Mouse (Mus musculus): ENCODE data around the gene Ldb2. TPM values are rescaled to one million over a fixed set of nuclear protein-coding genes. Genes with fewer than 3 reads are reported as not detected.

Ldb2 gene
- polyA plus RNA-seq, 1 experiment from 2014 or later = 49.5 TPM

DNA sequence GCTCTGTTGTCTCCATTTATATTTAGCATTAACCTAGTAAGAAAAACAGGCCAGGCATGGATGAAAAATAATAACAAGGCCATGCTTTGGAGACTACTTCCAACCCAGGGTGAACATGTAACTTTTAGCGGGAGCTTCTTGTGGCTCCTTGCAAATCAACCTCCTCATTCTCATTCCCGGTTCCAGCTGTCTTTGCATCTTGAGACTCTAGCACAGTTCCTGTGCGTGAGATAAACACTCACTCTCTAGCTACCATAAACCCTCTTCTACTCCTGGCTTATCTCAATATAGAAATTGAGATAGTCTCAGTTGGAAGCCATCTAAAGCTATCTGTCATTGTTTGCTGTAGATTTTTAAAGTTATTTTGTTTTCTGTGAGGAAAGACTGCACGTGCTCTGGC is 20.1 kb downstream of the Ldb2 start:
- WGBS = 73% methylated on average over 4 of the region's 4 CpGs
- no peak overlapping the region for H3K4me2 ChIP-seq (ENCODE audit: low read depth, low read length)
- H3K4me1 ChIP-seq (replicated peaks; ENCODE audit: control insufficient read depth, insufficient read depth, low read length) = no peaks in the 10 kb centered on the region
- no peak overlapping the region for H3K9ac ChIP-seq (ENCODE audit: low read length)
- H3K27ac ChIP-seq (ENCODE audit: low read length) = no peak overlapping the region
- H3K27me3 ChIP-seq (ENCODE audit: control insufficient read depth, insufficient read depth, low read depth, low read length) = no peaks in the 10 kb centered on the region
- no peak for ATAC-seq (ENCODE audit: low read depth)
- no peaks in the 10 kb centered on the region for H3K9me3 ChIP-seq (ENCODE audit: control insufficient read depth, low read length)
- no peak overlapping the region for H3K4me3 ChIP-seq (ENCODE audit: low read length)
- no peaks in the 10 kb centered on the region for H3K36me3 ChIP-seq (ENCODE audit: control insufficient read depth, insufficient read depth, low read length)

DNA sequence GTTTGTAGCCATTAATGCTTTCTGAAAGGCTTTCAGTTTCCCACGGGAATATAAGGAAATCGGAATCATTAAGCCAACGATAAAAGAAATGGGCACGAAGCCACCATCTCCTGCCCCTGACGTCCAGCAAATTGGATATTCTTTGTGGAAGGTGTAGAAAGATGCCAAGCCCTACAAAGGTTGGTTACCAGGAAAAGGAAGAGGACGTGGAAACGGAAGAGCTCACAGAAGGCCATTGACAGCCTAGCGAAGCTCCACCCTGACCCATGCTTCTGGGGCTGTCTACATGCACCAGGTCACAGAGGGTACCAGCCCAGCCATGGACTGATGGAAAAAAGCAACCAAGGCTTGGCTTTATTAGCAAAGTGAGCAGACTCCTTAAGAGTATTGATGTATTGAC is 31.0 kb downstream of the Ldb2 start:
- ATAC-seq (ENCODE audit: low read depth) = no peak
- no peak overlapping the region for H3K4me3 ChIP-seq (ENCODE audit: low read length)
- H3K4me1 ChIP-seq (replicated peaks; ENCODE audit: control insufficient read depth, insufficient read depth, low read length) = no peaks in the 10 kb centered on the region
- H3K9ac ChIP-seq (ENCODE audit: low read length) = no peak overlapping the region
- H3K9me3 ChIP-seq (ENCODE audit: control insufficient read depth, low read length) = no peaks in the 10 kb centered on the region
- H3K27me3 ChIP-seq (ENCODE audit: control insufficient read depth, insufficient read depth, low read depth, low read length) = no peaks in the 10 kb centered on the region
- WGBS = 76% methylated on average over 8 of the region's 8 CpGs
- no peak overlapping the region for H3K27ac ChIP-seq (ENCODE audit: low read length)
- H3K4me2 ChIP-seq (ENCODE audit: low read depth, low read length) = no peak overlapping the region
- no peaks in the 10 kb centered on the region for H3K36me3 ChIP-seq (ENCODE audit: control insufficient read depth, insufficient read depth, low read length)

DNA sequence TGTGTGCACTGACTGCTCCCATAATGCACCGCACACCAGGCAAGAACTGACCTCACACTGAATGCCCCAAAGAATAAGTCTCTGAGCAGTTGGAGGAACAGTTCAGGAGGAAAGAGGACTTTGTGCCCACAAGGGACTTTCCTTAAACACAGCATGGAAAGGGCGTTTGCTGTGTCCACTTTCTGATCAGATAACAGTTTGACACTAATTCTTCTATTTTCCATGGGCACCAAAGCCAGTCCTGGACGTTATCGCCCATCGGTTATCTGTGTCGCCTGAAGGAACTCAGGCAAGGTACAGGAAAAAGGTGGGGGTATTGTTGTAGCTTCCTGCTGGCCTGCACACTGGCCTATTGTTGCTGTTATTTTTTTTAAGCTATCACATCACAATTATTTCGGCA is 34.6 kb downstream of the Ldb2 start:
- peak overlapping the region; percentile 68 for H3K27ac ChIP-seq (ENCODE audit: low read length)
- peak; percentile 85 for ATAC-seq (ENCODE audit: low read depth)
- no peaks in the 10 kb centered on the region for H3K4me1 ChIP-seq (replicated peaks; ENCODE audit: control insufficient read depth, insufficient read depth, low read length)
- 66% methylated on average over 7 of the region's 7 CpGs for WGBS
- no peak overlapping the region for H3K4me2 ChIP-seq (ENCODE audit: low read depth, low read length)
- no peak overlapping the region for H3K4me3 ChIP-seq (ENCODE audit: low read length)
- no peaks in the 10 kb centered on the region for H3K36me3 ChIP-seq (ENCODE audit: control insufficient read depth, insufficient read depth, low read length)
- H3K9me3 ChIP-seq (ENCODE audit: control insufficient read depth, low read length) = no peaks in the 10 kb centered on the region
- no peak overlapping the region for H3K9ac ChIP-seq (ENCODE audit: low read length)
- no peaks in the 10 kb centered on the region for H3K27me3 ChIP-seq (ENCODE audit: control insufficient read depth, insufficient read depth, low read depth, low read length)

DNA sequence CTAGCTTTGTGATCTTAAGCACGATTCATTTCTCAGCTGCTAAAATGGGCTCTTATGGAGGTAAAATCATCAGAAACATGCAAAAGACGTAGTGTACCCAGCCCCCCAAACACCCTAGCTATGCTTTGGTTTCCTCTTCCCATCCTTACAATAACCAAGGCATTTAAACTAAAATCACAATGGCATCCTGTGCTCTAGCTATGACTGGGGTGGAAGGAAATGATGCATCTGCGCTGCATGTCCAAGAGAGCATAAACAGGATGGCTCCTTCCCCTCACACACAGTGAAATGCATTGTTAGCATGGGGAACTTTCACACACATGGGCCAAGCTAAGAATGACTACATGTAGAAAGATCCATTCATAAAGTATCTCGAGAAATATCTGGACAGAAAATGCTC is 40.3 kb downstream of the Ldb2 start:
- ATAC-seq (ENCODE audit: low read depth) = peak; percentile 80
- Histone ChIP-seq H3K27ac (ENCODE audit: low read length) (peak overlapping the region; percentile 55; the same call in 1 of the 2 replicates), H3K36me3 (ENCODE audit: control insufficient read depth, insufficient read depth, low read length) (no peaks in the 10 kb centered on the region), H3K4me1 (replicated peaks; ENCODE audit: control insufficient read depth, insufficient read depth, low read length) (no peaks in the 10 kb centered on the region), H3K9ac (ENCODE audit: low read length) (no peak overlapping the region), H3K4me3 (ENCODE audit: low read length) (no peak overlapping the region), H3K4me2 (ENCODE audit: low read depth, low read length) (no peak overlapping the region), H3K9me3 (ENCODE audit: control insufficient read depth, low read length) (no peaks in the 10 kb centered on the region), H3K27me3 (ENCODE audit: control insufficient read depth, insufficient read depth, low read depth, low read length) (no peaks in the 10 kb centered on the region)
- 55% methylated on average over 4 of the region's 4 CpGs for WGBS

DNA sequence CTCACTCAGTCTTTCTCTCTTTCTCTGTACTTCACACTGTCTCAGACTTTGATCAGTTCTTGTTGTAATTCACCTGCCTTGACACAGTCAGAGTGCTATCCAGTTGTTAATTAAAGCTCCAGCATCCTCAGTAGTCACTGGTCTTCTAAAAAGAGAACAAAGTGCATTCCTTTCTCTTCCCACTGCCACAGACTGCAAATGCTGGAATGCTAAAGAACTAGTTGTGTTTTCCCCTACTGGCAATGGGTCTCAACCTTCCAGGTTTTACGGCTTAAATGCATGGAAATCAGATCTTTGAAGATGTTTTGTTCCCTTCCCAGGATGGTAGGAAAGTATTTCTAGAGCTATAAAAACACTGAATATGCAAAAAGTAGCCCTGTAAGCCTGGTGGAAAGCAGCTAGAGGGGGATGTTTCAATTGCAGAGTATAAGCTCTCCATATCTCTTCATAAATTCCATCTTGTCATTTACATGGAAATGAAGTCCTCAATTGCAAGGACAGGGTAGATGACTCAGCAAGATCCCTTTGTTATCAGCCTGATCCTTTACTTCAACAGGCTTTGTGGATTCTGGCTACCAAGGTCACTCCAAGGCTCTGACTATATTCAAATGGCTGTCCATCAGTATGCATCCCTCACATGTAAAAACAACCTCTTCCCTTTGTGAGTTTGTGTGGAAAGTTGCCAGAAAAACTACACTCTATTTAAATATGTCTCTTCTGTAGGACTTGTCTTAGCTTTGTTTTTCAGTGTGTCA is 45.1 kb downstream of the Ldb2 start:
- Histone ChIP-seq H3K9ac (ENCODE audit: low read length) (no peak overlapping the region), H3K27ac (ENCODE audit: low read length) (no peak overlapping the region), H3K4me1 (replicated peaks; ENCODE audit: control insufficient read depth, insufficient read depth, low read length) (no peaks in the 10 kb centered on the region), H3K4me2 (ENCODE audit: low read depth, low read length) (no peak overlapping the region), H3K36me3 (ENCODE audit: control insufficient read depth, insufficient read depth, low read length) (no peaks in the 10 kb centered on the region), H3K4me3 (ENCODE audit: low read length) (no peak overlapping the region), H3K27me3 (ENCODE audit: control insufficient read depth, insufficient read depth, low read depth, low read length) (no peaks in the 10 kb centered on the region), H3K9me3 (ENCODE audit: control insufficient read depth, low read length) (no peaks in the 10 kb centered on the region)
- WGBS = 86% methylated on average over 1 of the region's 1 CpGs
- ATAC-seq (ENCODE audit: low read depth) = no peak

DNA sequence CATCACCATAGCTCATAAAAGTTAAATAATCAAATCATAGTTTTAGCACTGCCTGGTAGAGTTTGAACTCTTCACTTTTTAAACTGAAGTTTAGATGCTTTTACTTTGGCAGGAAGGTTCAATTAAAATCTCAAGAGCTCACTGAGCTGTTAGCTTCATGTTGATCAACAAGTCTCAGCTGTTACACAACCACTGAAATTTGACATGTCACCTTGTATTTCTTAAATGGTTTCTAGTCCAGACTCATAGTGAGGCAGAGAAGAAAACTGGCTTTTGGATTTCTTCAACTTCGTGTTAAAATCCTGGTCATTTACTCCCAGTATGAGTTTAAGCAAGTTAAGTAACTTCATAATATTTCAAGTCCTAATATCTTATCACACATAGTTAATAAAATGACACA is 53.8 kb downstream of the Ldb2 start:
- Histone ChIP-seq H3K4me1 (replicated peaks; ENCODE audit: control insufficient read depth, insufficient read depth, low read length) (no peaks in the 10 kb centered on the region), H3K4me2 (ENCODE audit: low read depth, low read length) (no peak overlapping the region)

DNA sequence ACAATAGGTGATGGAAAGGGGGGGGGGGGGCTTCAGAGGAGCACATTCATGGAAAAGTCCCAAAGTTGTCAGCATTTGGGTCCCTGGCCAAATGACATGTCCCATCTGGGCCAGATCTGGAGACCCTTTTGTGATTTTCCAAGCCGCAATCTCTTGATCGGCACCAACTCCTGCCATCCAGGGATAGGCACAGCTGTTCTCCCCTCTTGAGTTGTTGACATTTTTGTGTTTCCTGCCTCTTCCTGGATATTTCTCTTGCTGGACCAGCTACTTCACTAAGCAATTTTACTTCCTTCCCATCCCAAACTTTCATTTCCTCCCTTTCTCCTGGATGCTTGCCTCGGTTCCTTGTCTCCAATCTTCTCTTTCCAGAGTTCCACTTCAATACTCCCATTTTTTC is 63.1 kb downstream of the Ldb2 start:
- ATAC-seq (ENCODE audit: low read depth) = 0 out of 2 replicates have a peak, but pooled peaks have one; percentile 45
- H3K9ac ChIP-seq (ENCODE audit: low read length) = no peak overlapping the region

More for the DNA sequence above, 53.8 kb downstream of the Ldb2 start:
- no peaks in the 10 kb centered on the region for H3K36me3 ChIP-seq (ENCODE audit: control insufficient read depth, insufficient read depth, low read length)
- ATAC-seq (ENCODE audit: low read depth) = no peak
- WGBS = 79% methylated on average over 1 of the region's 1 CpGs
- no peak overlapping the region for H3K9ac ChIP-seq (ENCODE audit: low read length)
- no peaks in the 10 kb centered on the region for H3K27me3 ChIP-seq (ENCODE audit: control insufficient read depth, insufficient read depth, low read depth, low read length)
- no peak overlapping the region for H3K4me3 ChIP-seq (ENCODE audit: low read length)
- H3K27ac ChIP-seq (ENCODE audit: low read length) = no peak overlapping the region
- no peaks in the 10 kb centered on the region for H3K9me3 ChIP-seq (ENCODE audit: control insufficient read depth, low read length)

DNA sequence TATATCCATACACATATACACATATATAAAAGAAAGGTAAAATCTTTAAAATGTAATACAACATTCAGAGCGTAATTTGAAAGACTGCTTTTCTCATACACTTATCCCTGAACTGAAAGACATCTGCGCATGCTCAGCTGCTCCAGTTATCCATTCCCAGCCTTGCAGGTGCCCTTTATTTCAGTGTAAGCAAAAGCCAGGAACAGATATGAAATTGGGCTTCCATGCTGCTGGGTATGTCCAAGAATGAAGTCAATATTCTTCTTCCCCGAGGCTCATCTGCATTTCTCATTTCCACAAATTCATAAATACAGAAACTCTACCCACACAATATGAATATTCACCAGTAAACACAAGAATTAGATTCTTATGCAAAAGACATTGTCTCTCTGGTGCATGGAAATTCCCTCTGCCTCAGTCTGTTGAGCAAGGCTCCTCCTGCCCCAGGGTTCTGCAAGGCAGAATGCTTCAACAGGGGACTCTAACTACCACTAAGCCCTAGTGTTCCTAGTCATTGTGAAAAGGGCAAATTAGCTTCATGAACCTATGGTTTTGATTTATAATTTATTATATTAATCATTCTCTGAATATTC is 65.3 kb downstream of the Ldb2 start:
- H3K4me1 ChIP-seq (replicated peaks; ENCODE audit: control insufficient read depth, insufficient read depth, low read length) = no peaks in the 10 kb centered on the region
- no peak for ATAC-seq (ENCODE audit: low read depth)
- H3K4me2 ChIP-seq (ENCODE audit: low read depth, low read length) = no peak overlapping the region
- no peak overlapping the region for H3K4me3 ChIP-seq (ENCODE audit: low read length)
- no peaks in the 10 kb centered on the region for H3K9me3 ChIP-seq (ENCODE audit: control insufficient read depth, low read length)
- WGBS = 86% methylated on average over 3 of the region's 3 CpGs
- H3K27ac ChIP-seq (ENCODE audit: low read length) = no peak overlapping the region
- no peak overlapping the region for H3K9ac ChIP-seq (ENCODE audit: low read length)
- no peaks in the 10 kb centered on the region for H3K27me3 ChIP-seq (ENCODE audit: control insufficient read depth, insufficient read depth, low read depth, low read length)
- no peaks in the 10 kb centered on the region for H3K36me3 ChIP-seq (ENCODE audit: control insufficient read depth, insufficient read depth, low read length)

More for the DNA sequence above, 63.1 kb downstream of the Ldb2 start:
- H3K27ac ChIP-seq (ENCODE audit: low read length) = no peak overlapping the region
- WGBS = 56% methylated on average over 3 of the region's 3 CpGs
- H3K4me2 ChIP-seq (ENCODE audit: low read depth, low read length) = no peak overlapping the region
- H3K4me3 ChIP-seq (ENCODE audit: low read length) = no peak overlapping the region
- H3K36me3 ChIP-seq (ENCODE audit: control insufficient read depth, insufficient read depth, low read length) = no peaks in the 10 kb centered on the region
- H3K4me1 ChIP-seq (replicated peaks; ENCODE audit: control insufficient read depth, insufficient read depth, low read length) = no peaks in the 10 kb centered on the region
- no peaks in the 10 kb centered on the region for H3K9me3 ChIP-seq (ENCODE audit: control insufficient read depth, low read length)
- no peaks in the 10 kb centered on the region for H3K27me3 ChIP-seq (ENCODE audit: control insufficient read depth, insufficient read depth, low read depth, low read length)

DNA sequence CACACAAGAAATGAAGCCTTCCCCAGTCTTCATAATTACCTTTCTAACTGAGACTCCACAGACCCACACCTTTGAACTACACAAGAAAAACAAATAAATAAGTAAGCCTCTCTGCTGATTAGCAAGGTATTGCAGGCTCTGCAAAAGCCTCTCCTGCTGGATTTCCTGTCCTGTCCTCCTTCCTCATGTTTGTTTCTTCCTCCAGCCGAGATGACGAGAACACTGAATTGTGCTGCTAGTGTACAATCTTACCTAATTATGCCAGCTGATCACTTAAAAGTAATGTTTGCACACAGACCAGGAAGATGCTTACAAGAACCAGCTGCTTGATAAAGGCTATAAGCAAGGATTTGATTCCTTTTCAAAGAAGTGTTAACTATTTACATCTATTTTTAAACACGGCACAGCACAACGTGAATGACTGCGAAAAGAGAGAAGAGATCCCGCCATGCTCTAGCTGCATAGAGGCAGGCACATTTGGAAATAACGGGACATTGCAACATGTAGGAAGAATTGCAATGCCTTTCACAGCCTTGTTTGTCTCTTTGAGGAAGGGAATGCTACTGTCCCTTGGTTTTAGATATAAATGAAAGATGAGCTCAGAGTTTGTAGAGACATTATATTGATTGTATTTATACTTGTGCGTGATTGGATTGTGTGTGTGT is 69.7 kb downstream of the Ldb2 start:
- Histone ChIP-seq H3K9me3 (ENCODE audit: control insufficient read depth, low read length) (no peaks in the 10 kb centered on the region), H3K27me3 (ENCODE audit: control insufficient read depth, insufficient read depth, low read depth, low read length) (no peaks in the 10 kb centered on the region), H3K36me3 (ENCODE audit: control insufficient read depth, insufficient read depth, low read length) (no peaks in the 10 kb centered on the region), H3K9ac (ENCODE audit: low read length) (no peak overlapping the region), H3K27ac (ENCODE audit: low read length) (no peak overlapping the region), H3K4me2 (ENCODE audit: low read depth, low read length) (no peak overlapping the region), H3K4me1 (replicated peaks; ENCODE audit: control insufficient read depth, insufficient read depth, low read length) (peaks cover 10% of the 10 kb centered on the region), H3K4me3 (ENCODE audit: low read length) (no peak overlapping the region)
- 52% methylated on average over 8 of the region's 8 CpGs for WGBS
- no peak for ATAC-seq (ENCODE audit: low read depth)
